14 mouse cellular contexts compared by ENCODE assay signal in the genomic region with DNA sequence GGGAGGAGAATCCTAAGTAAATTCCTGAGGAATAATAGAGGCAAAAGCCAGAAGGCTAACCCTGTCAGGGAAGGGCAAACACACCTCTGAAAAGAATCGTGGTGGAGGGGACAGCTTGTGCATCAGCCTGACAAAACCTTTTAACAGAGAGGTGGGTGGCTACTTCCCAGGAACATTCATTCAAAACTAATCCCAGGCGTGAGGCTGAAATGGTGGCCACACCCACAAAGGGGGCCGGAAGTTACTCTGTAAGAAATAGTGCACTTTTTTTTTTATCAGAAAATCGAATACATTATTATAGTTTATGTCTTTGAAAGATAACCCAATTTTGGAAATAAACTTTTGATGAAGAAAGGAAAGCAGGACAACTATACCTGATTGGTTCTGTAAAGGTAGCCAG.
"Had no signal": no experiment of that assay in that cellular context is flagged by ENCODE, and none has a peak within 500 bp of the region (broad histone marks: within the 10 kb centered on the region; RNA-seq: fewer than 3 reads in every experiment).

No protein-coding gene starts in this region.

- H3K9ac ChIP-seq: kidney, embryonic 15.5 days; limb, embryonic 15.5 days; lung, embryonic 14.5 days; neural tube, embryonic 15.5 days had no signal

- H3K27me3 ChIP-seq: kidney, embryonic 15.5 days; limb, embryonic 15.5 days; neural tube, embryonic 15.5 days had no signal

- DNase-seq: kidney, adult 2 months; kidney, postnatal 25 days; lung, embryonic 14.5 days; lung, postnatal 10 days; lung, postnatal 4 days; midbrain, embryonic 14.5 days; right cerebral cortex, adult 18-20 months; thymus, postnatal 36 days had no signal

- H3K4me2 ChIP-seq: kidney, embryonic 15.5 days; limb, embryonic 15.5 days; lung, embryonic 14.5 days; neural tube, embryonic 15.5 days had no signal

- H3K9me3 ChIP-seq: kidney, embryonic 15.5 days; limb, embryonic 15.5 days; midbrain, embryonic 10.5 days; neural tube, embryonic 15.5 days had no signal

- H3K36me3 ChIP-seq: kidney, embryonic 15.5 days; limb, embryonic 15.5 days; midbrain, embryonic 10.5 days; neural tube, embryonic 15.5 days had no signal

- H3K27ac ChIP-seq: kidney, embryonic 15.5 days; left cerebral cortex, adult 2 months; limb, embryonic 15.5 days; midbrain, embryonic 10.5 days; neural tube, embryonic 15.5 days had no signal

- H3K4me1 ChIP-seq: midbrain, embryonic 10.5 days; neural tube, embryonic 15.5 days had no signal

- H3K4me3 ChIP-seq: kidney, embryonic 15.5 days; left cerebral cortex, adult 2 months; limb, embryonic 15.5 days; midbrain, embryonic 10.5 days; myocyte; neural tube, embryonic 15.5 days had no signal
